Mouse (Mus musculus): ENCODE data around the gene Ephb1.

- TF ChIP-seq CTCF (conservative IDR thresholded peaks at IDR 0.05; ENCODE audit: insufficient read depth, insufficient read length, low read depth, low read length) (no peak), POLR2A (IDR thresholded peaks at IDR 0.05; ENCODE audit: low read depth, low read length) (no peak)
Measured at GRCm38 (mm10) chr9:102001633-102002165, 352.8 kb downstream of the Ephb1 start.
